Mouse (Mus musculus) ES-Bruce4 (cell line): ENCODE data around the gene Tmem121.

Source experiments
- CTCF ChIP-seq: IDR thresholded peaks from one replicate; pipeline ENCODE4 v1.8.1; 2011; ENCODE audit warnings: low read depth, low read length
- EP300 ChIP-seq: IDR thresholded peaks from 2 replicates; pipeline ENCODE4 v1.6.1; 2011; ENCODE audit warnings: low read depth, low read length; ENCODE audit not compliant: insufficient read depth

DNA sequence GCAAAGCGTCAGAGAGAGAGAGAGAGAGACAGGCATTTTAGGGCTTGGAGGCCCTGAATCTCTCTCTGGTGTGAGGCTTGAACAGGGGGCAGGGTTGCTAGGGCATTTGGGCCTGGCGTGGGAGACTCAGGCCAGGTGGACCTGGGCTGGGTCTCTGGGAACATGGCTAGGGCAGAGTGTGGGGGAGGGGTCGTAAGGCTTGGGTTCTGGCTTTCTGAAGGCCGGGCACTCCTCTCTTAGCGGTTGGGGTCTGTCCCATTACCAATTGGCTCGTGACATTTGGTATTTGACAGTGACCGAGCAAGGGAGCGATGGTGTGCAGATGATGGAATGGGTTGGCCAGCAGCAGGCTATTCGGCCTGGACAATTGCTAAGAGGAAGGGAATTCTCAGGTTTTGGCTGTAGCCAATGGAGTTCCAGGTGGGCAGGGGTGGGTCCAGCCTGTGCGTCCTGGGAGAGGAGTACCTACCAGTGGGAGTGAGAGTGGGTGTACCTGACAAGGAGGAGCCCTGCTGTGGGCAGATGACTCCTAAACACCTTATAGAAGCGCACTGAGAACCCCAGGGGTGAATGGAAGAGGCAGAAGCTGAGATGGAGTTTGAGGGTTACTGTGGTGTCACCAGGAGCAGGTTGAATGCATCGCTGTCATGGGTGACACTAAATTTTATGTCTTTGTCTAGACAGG is 738 bp downstream of the Tmem121 start:
- TF ChIP-seq CTCF (no peak), EP300 (no peak)
